Mouse (Mus musculus): ENCODE measurements around the gene Kif13a.

The Kif13a gene

GRCm38 (mm10) chr13:46929719-46930658, at the start of gene Kif13a:
Gene Kif13a, minus strand, starts transcription at chr13:46929867.
- no peak for DNase-seq (ENCODE audit: low read depth, low spot score)

- no peak for DNase-seq (ENCODE audit: low read depth, low spot score)
These were observed 46.9 kb upstream of the Kif13a start for GRCm38 (mm10) chr13:46976532-46976931.

GRCm38 (mm10) chr13:46975930-46976329, 46.3 kb upstream of the Kif13a start:
- no peak for DNase-seq (ENCODE audit: low read depth, low spot score)

- no peak for DNase-seq (ENCODE audit: low read depth, low spot score)
These were observed 45.4 kb upstream of the Kif13a start for GRCm38 (mm10) chr13:46975031-46975551.

GRCm38 (mm10) chr13:46970286-46970945, 40.7 kb upstream of the Kif13a start:
- DNase-seq (ENCODE audit: low read depth, low spot score): no peak

GRCm38 (mm10) chr13:46968626-46969025, 39.0 kb upstream of the Kif13a start:
- no peak for DNase-seq (ENCODE audit: low read depth, low spot score)

- DNase-seq (ENCODE audit: low read depth, low spot score): no peak
These were observed 37.6 kb upstream of the Kif13a start for GRCm38 (mm10) chr13:46967308-46967707.

- DNase-seq (ENCODE audit: low read depth, low spot score): no peak
These were observed 31.3 kb upstream of the Kif13a start for GRCm38 (mm10) chr13:46960878-46961474.

GRCm38 (mm10) chr13:46959139-46959538, 29.5 kb upstream of the Kif13a start:
- DNase-seq (ENCODE audit: low read depth, low spot score): no peak

GRCm38 (mm10) chr13:46951212-46951611, 21.5 kb upstream of the Kif13a start:
- no peak for DNase-seq (ENCODE audit: low read depth, low spot score)

GRCm38 (mm10) chr13:46949741-46950140, 20.1 kb upstream of the Kif13a start:
- no peak for DNase-seq (ENCODE audit: low read depth, low spot score)

GRCm38 (mm10) chr13:46948027-46948426, 18.4 kb upstream of the Kif13a start:
- DNase-seq (ENCODE audit: low read depth, low spot score): no peak

GRCm38 (mm10) chr13:46946041-46946440, 16.4 kb upstream of the Kif13a start:
- no peak for DNase-seq (ENCODE audit: low read depth, low spot score)

- DNase-seq (ENCODE audit: low read depth, low spot score): no peak
These were observed 15.6 kb upstream of the Kif13a start for GRCm38 (mm10) chr13:46945256-46945655.

GRCm38 (mm10) chr13:46943294-46943693, 13.6 kb upstream of the Kif13a start:
- DNase-seq (ENCODE audit: low read depth, low spot score): no peak

GRCm38 (mm10) chr13:46934116-46934515, 4.4 kb upstream of the Kif13a start:
- DNase-seq (ENCODE audit: low read depth, low spot score): no peak

- no peak for DNase-seq (ENCODE audit: low read depth, low spot score)
These were observed 3.2 kb upstream of the Kif13a start for GRCm38 (mm10) chr13:46932846-46933245.

- DNase-seq (ENCODE audit: low read depth, low spot score): no peak
These were observed 2.4 kb upstream of the Kif13a start for GRCm38 (mm10) chr13:46932049-46932448.

- no peak for DNase-seq (ENCODE audit: low read depth, low spot score)
These were observed 986 bp upstream of the Kif13a start for GRCm38 (mm10) chr13:46930659-46931046.

- no peak for DNase-seq (ENCODE audit: low read depth, low spot score)
These were observed 541 bp downstream of the Kif13a start for GRCm38 (mm10) chr13:46928961-46929691.

GRCm38 (mm10) chr13:46928404-46928803, 1.3 kb downstream of the Kif13a start:
- no peak for DNase-seq (ENCODE audit: low read depth, low spot score)

All from A20 (cell line).